Mouse (Mus musculus): Measurements from ENCODE around the gene Stk33. TPM values are rescaled to one million over a fixed set of nuclear protein-coding genes. Genes with fewer than 3 reads are reported as not detected.

Stk33 gene
- polyA plus RNA-seq, 1 experiment from 2014 or later = 8.8 TPM

DNA sequence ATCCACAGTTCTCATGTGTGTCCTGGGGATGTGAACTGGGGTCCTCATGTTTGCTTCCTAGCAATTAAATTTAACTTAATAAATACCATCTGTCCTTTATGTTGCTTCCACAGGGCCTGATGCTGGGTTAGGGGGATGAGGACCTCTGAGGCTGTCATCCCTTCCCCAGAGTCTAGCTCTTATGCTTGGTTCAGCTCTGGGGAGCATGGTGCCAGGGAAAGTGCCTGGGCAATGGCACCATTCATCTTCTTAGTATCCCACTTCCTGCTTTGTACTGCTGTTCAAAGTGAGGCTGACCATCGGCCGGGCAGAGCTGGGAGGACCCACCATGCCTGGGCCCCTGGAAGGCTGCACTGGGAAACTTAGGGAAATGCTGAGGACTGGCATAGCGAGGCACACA, 163.7 kb downstream of the Stk33 start:
- no peak for ATAC-seq
- Histone ChIP-seq H3K4me1 (peaks cover 26% of the 10 kb centered on the region), H3K27me3 (peaks cover 8% of the 10 kb centered on the region; the same call in 1 of the 2 replicates), H3K9me3 (replicated peaks) (no peaks in the 10 kb centered on the region), H3K4me3 (no peak overlapping the region), H3K4me2 (no peak overlapping the region), H3K36me3 (ENCODE audit: poor library complexity, severe bottlenecking) (no peaks in the 10 kb centered on the region), H3K9ac (no peak overlapping the region), H3K27ac (no peak overlapping the region)
- WGBS = 40% methylated on average over 3 of the region's 3 CpGs

- ATAC-seq = no peak
- H3K9me3 ChIP-seq (replicated peaks) = no peaks in the 10 kb centered on the region
- H3K4me3 ChIP-seq = no peak overlapping the region
- no peak overlapping the region for H3K4me2 ChIP-seq
- H3K27me3 ChIP-seq = peaks cover 8% of the 10 kb centered on the region; the same call in 1 of the 2 replicates
- H3K27ac ChIP-seq = no peak overlapping the region
- peaks cover 33% of the 10 kb centered on the region for H3K4me1 ChIP-seq
- WGBS = 69% methylated on average over 3 of the region's 3 CpGs
- H3K9ac ChIP-seq = no peak overlapping the region
- no peaks in the 10 kb centered on the region for H3K36me3 ChIP-seq (ENCODE audit: poor library complexity, severe bottlenecking)
Measured at GRCm38 (mm10) chr7:109274289-109274688, 164.6 kb downstream of the Stk33 start.

DNA sequence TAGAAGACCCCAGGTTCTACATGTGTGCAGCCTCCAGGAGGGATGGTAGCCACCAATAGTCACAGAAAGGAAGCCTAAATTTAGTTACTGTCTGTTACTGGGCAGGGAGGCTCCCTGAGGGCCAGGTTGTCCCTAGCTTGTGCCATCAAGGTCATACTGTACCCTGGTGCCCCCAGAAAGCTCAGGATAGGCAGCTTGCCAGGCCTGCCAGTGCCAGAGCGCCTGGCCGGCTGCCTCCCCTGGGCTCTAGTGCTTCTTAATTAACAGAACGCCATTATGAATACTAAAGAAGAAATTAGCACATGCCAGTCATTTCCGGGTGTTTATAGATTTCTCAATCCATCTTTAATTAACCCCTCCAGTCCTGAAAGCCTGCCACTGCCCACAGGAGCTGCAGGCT, 169.8 kb downstream of the Stk33 start:
- peaks cover 24% of the 10 kb centered on the region for H3K4me1 ChIP-seq
- H3K9ac ChIP-seq = no peak overlapping the region
- no peak overlapping the region for H3K4me2 ChIP-seq
- peak; percentile 58 for ATAC-seq
- no peaks in the 10 kb centered on the region for H3K36me3 ChIP-seq (ENCODE audit: poor library complexity, severe bottlenecking)
- peak overlapping the region; percentile 61; the same call in 1 of the 2 replicates for H3K27ac ChIP-seq
- H3K27me3 ChIP-seq = peaks cover 12% of the 10 kb centered on the region; the same call in 1 of the 2 replicates
- no peak overlapping the region for H3K4me3 ChIP-seq
- no peaks in the 10 kb centered on the region for H3K9me3 ChIP-seq (replicated peaks)
- 18% methylated on average over 4 of the region's 4 CpGs for WGBS

GRCm38 (mm10) chr7:109267370-109267769, 171.5 kb downstream of the Stk33 start:
- Histone ChIP-seq H3K36me3 (ENCODE audit: poor library complexity, severe bottlenecking) (no peaks in the 10 kb centered on the region), H3K27me3 (0 out of 2 replicates have a peak, but pooled peaks cover 6% of the 10 kb centered on the region), H3K4me3 (no peak overlapping the region), H3K4me1 (peaks cover 24% of the 10 kb centered on the region), H3K9ac (no peak overlapping the region), H3K9me3 (replicated peaks) (no peaks in the 10 kb centered on the region), H3K27ac (no peak overlapping the region), H3K4me2 (no peak overlapping the region)
- ATAC-seq = no peak
- 76% methylated on average over 4 of the region's 4 CpGs for WGBS

- Histone ChIP-seq H3K4me2 (no peak overlapping the region), H3K9ac (no peak overlapping the region), H3K27ac (no peak overlapping the region), H3K27me3 (peaks cover 10% of the 10 kb centered on the region; the same call in 1 of the 2 replicates), H3K4me1 (peaks cover 24% of the 10 kb centered on the region), H3K36me3 (ENCODE audit: poor library complexity, severe bottlenecking) (no peaks in the 10 kb centered on the region), H3K9me3 (replicated peaks) (no peaks in the 10 kb centered on the region), H3K4me3 (no peak overlapping the region)
- ATAC-seq = no peak
- WGBS = 16% methylated on average over 1 of the region's 1 CpGs
Measured at GRCm38 (mm10) chr7:109266181-109266580, 172.7 kb downstream of the Stk33 start.

- no peak overlapping the region for H3K4me3 ChIP-seq
- no peak for ATAC-seq
- WGBS = 93% methylated on average over 5 of the region's 5 CpGs
Measured at GRCm38 (mm10) chr7:109265606-109266005, 173.3 kb downstream of the Stk33 start.

GRCm38 (mm10) chr7:109255506-109256352, 183.2 kb downstream of the Stk33 start:
- peaks cover 15% of the 10 kb centered on the region for H3K4me1 ChIP-seq
- peak; percentile 89 for ATAC-seq
- H3K27ac ChIP-seq = no peak overlapping the region
- WGBS = 11% methylated on average over 28 of the region's 28 CpGs
- peaks cover 42% of the 10 kb centered on the region for H3K27me3 ChIP-seq
- no peak overlapping the region for H3K9ac ChIP-seq
- no peaks in the 10 kb centered on the region for H3K9me3 ChIP-seq (replicated peaks)
- H3K4me2 ChIP-seq = peak overlapping the region; percentile 36
- H3K4me3 ChIP-seq = no peak overlapping the region; the same call in 1 of the 2 replicates
- no peaks in the 10 kb centered on the region for H3K36me3 ChIP-seq (ENCODE audit: poor library complexity, severe bottlenecking)

More at GRCm38 (mm10) chr7:109265606-109266005, 173.3 kb downstream of the Stk33 start:
- Histone ChIP-seq H3K4me2 (no peak overlapping the region), H3K4me1 (peaks cover 24% of the 10 kb centered on the region), H3K9me3 (replicated peaks) (no peaks in the 10 kb centered on the region), H3K36me3 (ENCODE audit: poor library complexity, severe bottlenecking) (no peaks in the 10 kb centered on the region), H3K9ac (no peak overlapping the region), H3K27me3 (peaks cover 13% of the 10 kb centered on the region; the same call in 1 of the 2 replicates), H3K27ac (no peak overlapping the region)

GRCm38 (mm10) chr7:109251418-109251817, 187.5 kb downstream of the Stk33 start:
- H3K27me3 ChIP-seq = peaks cover 31% of the 10 kb centered on the region
- H3K36me3 ChIP-seq (ENCODE audit: poor library complexity, severe bottlenecking) = no peaks in the 10 kb centered on the region
- no peak for ATAC-seq
- no peak overlapping the region for H3K27ac ChIP-seq
- no peak overlapping the region for H3K4me2 ChIP-seq
- no peak overlapping the region for H3K4me3 ChIP-seq
- no peaks in the 10 kb centered on the region for H3K9me3 ChIP-seq (replicated peaks)
- WGBS = 68% methylated on average over 3 of the region's 3 CpGs
- no peak overlapping the region for H3K9ac ChIP-seq
- H3K4me1 ChIP-seq = peaks cover 15% of the 10 kb centered on the region

DNA sequence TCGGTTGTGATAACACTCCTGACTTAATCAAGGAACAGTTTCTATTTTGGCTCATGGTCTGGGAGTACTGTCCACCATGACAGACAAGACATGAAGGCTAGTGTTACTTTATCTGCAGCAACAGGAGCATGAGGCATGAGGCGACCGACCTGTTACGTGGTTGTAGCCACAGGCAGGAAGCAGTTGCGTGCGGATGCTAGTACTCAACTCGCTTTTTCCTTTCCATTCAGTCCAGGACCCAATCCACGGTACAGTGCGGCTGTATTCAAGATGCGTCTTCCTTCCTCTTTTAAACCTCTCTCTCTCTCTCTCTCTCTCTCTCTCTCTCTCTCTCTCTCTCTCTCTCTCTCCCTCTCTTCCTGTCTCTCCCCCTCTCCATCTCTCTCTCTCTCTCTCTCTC, 194.1 kb downstream of the Stk33 start:
- Histone ChIP-seq H3K4me3 (no peak overlapping the region), H3K9ac (no peak overlapping the region), H3K27me3 (peaks cover 37% of the 10 kb centered on the region), H3K36me3 (ENCODE audit: poor library complexity, severe bottlenecking) (no peaks in the 10 kb centered on the region), H3K4me1 (peaks cover 12% of the 10 kb centered on the region), H3K27ac (no peak overlapping the region), H3K4me2 (no peak overlapping the region), H3K9me3 (replicated peaks) (peaks cover 6% of the 10 kb centered on the region; the same call in 1 of the 2 replicates)
- ATAC-seq = no peak
- WGBS = 95% methylated on average over 10 of the region's 10 CpGs

DNA sequence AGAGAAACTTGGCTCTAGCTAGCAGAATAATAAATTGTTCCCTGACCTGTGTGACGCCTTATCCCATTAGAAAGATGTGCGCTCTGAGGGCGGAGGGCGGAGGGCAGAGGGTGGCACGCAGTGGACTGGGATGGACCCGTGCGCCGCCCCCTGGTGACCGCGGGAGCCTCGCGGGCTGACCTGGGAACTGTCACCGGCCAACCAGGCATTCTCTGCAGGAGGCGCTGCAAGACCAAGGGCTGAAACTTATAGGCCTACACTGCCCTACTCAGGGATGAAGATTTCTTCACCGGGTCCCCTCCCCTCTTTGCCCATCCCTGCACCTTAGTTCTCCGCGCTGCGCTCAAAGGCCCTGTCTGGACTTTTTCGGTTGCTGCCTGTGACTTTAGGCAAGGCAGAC, 197.6 kb downstream of the Stk33 start:
- H3K27me3 ChIP-seq = peaks cover 45% of the 10 kb centered on the region

DNA sequence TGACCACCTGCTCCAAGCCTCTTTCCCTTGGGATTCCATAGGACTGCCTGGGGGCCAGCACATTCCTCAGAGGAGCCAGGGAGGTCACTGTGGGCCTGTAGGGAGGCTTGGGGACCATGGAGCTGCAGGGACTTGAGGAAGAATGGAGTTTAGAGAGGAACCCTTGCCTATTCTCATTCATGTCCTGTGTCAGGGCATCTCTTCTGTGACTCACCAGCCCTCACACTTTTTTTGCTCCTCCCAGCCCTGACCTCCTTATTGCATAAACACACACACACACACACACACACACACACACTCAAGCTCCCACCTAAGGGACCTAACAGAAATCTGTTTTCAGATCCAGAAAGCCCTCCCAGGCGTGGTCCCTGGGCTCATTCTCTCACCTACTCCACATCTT, 199.5 kb downstream of the Stk33 start:
- peaks cover 53% of the 10 kb centered on the region for H3K27me3 ChIP-seq
- no peak overlapping the region for H3K4me3 ChIP-seq
- no peak for ATAC-seq
- no peak overlapping the region for H3K9ac ChIP-seq
- no peak overlapping the region for H3K27ac ChIP-seq
- H3K4me1 ChIP-seq = peaks cover 24% of the 10 kb centered on the region
- no peak overlapping the region for H3K4me2 ChIP-seq
- H3K9me3 ChIP-seq (replicated peaks) = peaks cover 2% of the 10 kb centered on the region; the same call in 1 of the 2 replicates
- 87% methylated on average over 1 of the region's 1 CpGs for WGBS
- H3K36me3 ChIP-seq (ENCODE audit: poor library complexity, severe bottlenecking) = no peaks in the 10 kb centered on the region

More for the DNA sequence above, 197.6 kb downstream of the Stk33 start:
- no peak overlapping the region for H3K27ac ChIP-seq
- H3K36me3 ChIP-seq (ENCODE audit: poor library complexity, severe bottlenecking) = no peaks in the 10 kb centered on the region
- H3K4me3 ChIP-seq = no peak overlapping the region
- no peak overlapping the region for H3K4me2 ChIP-seq
- H3K4me1 ChIP-seq = peaks cover 12% of the 10 kb centered on the region
- 14% methylated on average over 19 of the region's 19 CpGs for WGBS
- no peak overlapping the region for H3K9ac ChIP-seq
- peak; percentile 48; the same call in 1 of the 2 replicates for ATAC-seq
- H3K9me3 ChIP-seq (replicated peaks) = peaks cover 6% of the 10 kb centered on the region; the same call in 1 of the 2 replicates

GRCm38 (mm10) chr7:109238724-109239123, 200.2 kb downstream of the Stk33 start:
- Histone ChIP-seq H3K9ac (no peak overlapping the region), H3K4me1 (peaks cover 31% of the 10 kb centered on the region), H3K27me3 (peaks cover 59% of the 10 kb centered on the region), H3K4me2 (no peak overlapping the region), H3K36me3 (ENCODE audit: poor library complexity, severe bottlenecking) (no peaks in the 10 kb centered on the region), H3K4me3 (no peak overlapping the region), H3K27ac (no peak overlapping the region), H3K9me3 (replicated peaks) (no peaks in the 10 kb centered on the region)
- no peak for ATAC-seq
- 57% methylated on average over 10 of the region's 10 CpGs for WGBS
